Mouse (Mus musculus) cortical plate, adult 2 months (tissue): ENCODE measurements around the gene Ssr1. TPM values are rescaled to one million over a fixed set of nuclear protein-coding genes. Genes with fewer than 3 reads are reported as not detected.

Source experiments
- H3K27ac ChIP-seq: fragments of 200-500 bp; 2 replicates; pipeline ENCODE4 v1.5.1; 2012; ENCODE audit warnings: low read length, control low read depth, inconsistent platforms; ENCODE audit not compliant: insufficient read depth
- H3K4me1 ChIP-seq: fragments of 200-500 bp; 2 replicates; pipeline ENCODE4 v1.6.1; 2011; ENCODE audit warnings: low read length; ENCODE audit not compliant: control insufficient read depth, insufficient read depth
- H3K4me3 ChIP-seq: fragments of 200-500 bp; 2 replicates; pipeline ENCODE4 v1.5.1; 2011; ENCODE audit warnings: mild to moderate bottlenecking, low read length, control low read depth; ENCODE audit not compliant: insufficient read depth
- CTCF ChIP-seq: fragments of 200-500 bp; IDR thresholded peaks from 2 replicates; pipeline ENCODE4 v1.5.1; 2011; ENCODE audit warnings: mild to moderate bottlenecking, control low read depth, low read length; ENCODE audit not compliant: insufficient read depth; ENCODE audit errors: extremely low read depth
- POLR2A ChIP-seq: fragments of 200-500 bp; IDR thresholded peaks from 2 replicates; pipeline ENCODE4 v1.6.1; 2011; ENCODE audit warnings: mild to moderate bottlenecking, low read length, control low read depth; ENCODE audit not compliant: insufficient read depth; ENCODE audit errors: extremely low read depth
- polyA plus RNA-seq: library from polyadenylated mRNA; depleted of rRNA; stranded (reverse); fragments of >200 nt; gene quantifications from 2 replicates; pipeline ENCODE4 v1.2.3, GENCODE M21; 2012; rRNA removed

Gene Ssr1
- polyA plus RNA-seq, result 28.0 and 28.2 TPM in 2 replicates

GRCm38 (mm10) chr13:37993704-37994404, at the start of gene Ssr1:
Ssr1 (minus strand) TSS chr13:37994217.
- peaks cover 3% of the 10 kb centered on the region for H3K4me1 ChIP-seq
- TF ChIP-seq CTCF (no peak), POLR2A (peak; percentile 89)
- H3K27ac ChIP-seq, result peak within 1 kb of the TSS; percentile 84
- H3K4me3 ChIP-seq, result peak within 1 kb of the TSS; percentile 73

DNA sequence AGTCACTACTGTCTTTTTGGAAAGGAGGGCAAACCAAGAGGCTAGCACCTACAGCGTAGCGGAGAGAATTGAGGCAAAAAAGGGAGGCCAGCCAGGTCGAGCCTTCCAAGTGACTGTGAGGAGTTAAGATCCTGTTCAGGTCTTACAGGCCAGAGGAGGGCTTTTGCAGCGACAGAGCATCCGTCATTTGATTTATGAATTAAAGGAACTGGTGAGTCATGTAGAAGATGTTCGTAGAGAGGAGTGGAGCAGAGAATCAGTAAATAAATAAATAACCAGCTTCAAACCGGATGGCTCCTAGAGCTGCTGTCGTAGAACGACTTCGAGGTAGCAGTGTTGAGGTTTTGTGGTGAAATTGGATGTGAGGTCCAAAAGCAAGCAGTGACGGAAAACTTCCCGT, 43.8 kb upstream of the Ssr1 start:
- TF ChIP-seq POLR2A (no peak), CTCF (no peak)
- Histone ChIP-seq H3K27ac (no peak overlapping the region), H3K4me3 (peak overlapping the region; percentile 40), H3K4me1 (peaks cover 4% of the 10 kb centered on the region; the same call in 1 of the 2 replicates)

- no peak within 1 kb of the TSS for H3K27ac ChIP-seq
- TF ChIP-seq CTCF, result no peak
- TF ChIP-seq POLR2A, result peak; percentile 65; the same call in 1 of the 2 replicates
- peak within 1 kb of the TSS; percentile 40 for H3K4me3 ChIP-seq
- peaks cover 4% of the 10 kb centered on the region; the same call in 1 of the 2 replicates for H3K4me1 ChIP-seq
These were observed 43.1 kb upstream of the Ssr1 start, which contains the start of gene Cage1 for GRCm38 (mm10) chr13:38037044-38037687. Cage1 (minus strand) TSS chr13:38037069.

DNA sequence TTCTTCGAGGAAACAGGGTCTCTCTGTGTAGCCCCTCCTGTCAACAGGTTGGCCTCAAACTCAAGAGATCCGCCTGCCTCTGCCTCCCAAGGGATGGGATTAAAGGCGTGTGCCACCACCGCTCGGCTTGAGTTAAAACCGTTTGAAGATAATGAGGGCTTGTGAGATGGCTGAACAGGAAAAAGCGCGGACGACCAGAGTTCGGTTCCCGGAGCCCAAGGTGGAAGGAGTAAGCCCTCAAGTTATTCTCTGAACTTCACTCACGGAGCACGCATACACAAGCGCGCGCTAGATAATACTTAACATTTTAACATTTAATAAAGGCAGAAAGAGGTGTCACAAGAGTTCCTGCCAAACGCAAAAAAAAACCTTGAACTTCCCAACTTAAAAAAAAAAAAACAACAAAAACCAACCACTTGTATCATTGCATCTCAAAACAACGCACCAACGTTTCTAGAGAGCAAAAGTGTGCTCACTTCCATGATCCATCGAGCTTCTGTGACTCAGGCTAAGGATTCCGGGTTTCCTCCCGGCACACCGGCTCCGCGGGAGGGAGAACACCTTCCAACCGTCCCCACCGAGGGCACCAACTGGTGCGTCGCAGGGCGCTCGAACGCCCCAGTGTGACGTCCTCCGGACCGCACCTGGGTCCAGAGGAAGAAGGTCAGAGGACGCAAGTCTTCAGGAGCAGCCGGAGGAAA, 42.5 kb upstream of the Ssr1 start, which contains the start of gene Riok1:
Riok1 (plus strand) TSS at position 653 of the 701 bp plus-strand sequence.
- TF ChIP-seq CTCF, result no peak
- no peak for TF ChIP-seq POLR2A
- Histone ChIP-seq H3K4me3 (peak within 1 kb of the TSS; percentile 40), H3K27ac (no peak within 1 kb of the TSS), H3K4me1 (peaks cover 4% of the 10 kb centered on the region; the same call in 1 of the 2 replicates)

- no peak for TF ChIP-seq POLR2A
- TF ChIP-seq CTCF, result no peak
- Histone ChIP-seq H3K27ac (no peak overlapping the region), H3K4me1 (no peaks in the 10 kb centered on the region), H3K4me3 (no peak overlapping the region)
These were observed 34.4 kb upstream of the Ssr1 start for GRCm38 (mm10) chr13:38028407-38028806.

GRCm38 (mm10) chr13:38027618-38028248, 33.7 kb upstream of the Ssr1 start:
- H3K4me3 ChIP-seq, result no peak overlapping the region
- no peak overlapping the region for H3K27ac ChIP-seq
- no peak for TF ChIP-seq POLR2A
- no peak for TF ChIP-seq CTCF
- H3K4me1 ChIP-seq, result no peaks in the 10 kb centered on the region

GRCm38 (mm10) chr13:38025874-38026273, 31.9 kb upstream of the Ssr1 start:
- TF ChIP-seq CTCF (0 out of 2 replicates have a peak, but pooled peaks have one; percentile 2), POLR2A (no peak)
- no peaks in the 10 kb centered on the region for H3K4me1 ChIP-seq
- H3K27ac ChIP-seq, result no peak overlapping the region
- H3K4me3 ChIP-seq, result no peak overlapping the region

GRCm38 (mm10) chr13:38018791-38019190, 24.8 kb upstream of the Ssr1 start:
- no peak overlapping the region for H3K4me3 ChIP-seq
- no peak for TF ChIP-seq POLR2A
- no peak for TF ChIP-seq CTCF
- H3K4me1 ChIP-seq, result no peaks in the 10 kb centered on the region
- no peak overlapping the region for H3K27ac ChIP-seq

GRCm38 (mm10) chr13:38015591-38015990, 21.6 kb upstream of the Ssr1 start:
- H3K27ac ChIP-seq, result no peak overlapping the region
- no peaks in the 10 kb centered on the region for H3K4me1 ChIP-seq
- TF ChIP-seq POLR2A (no peak), CTCF (no peak)
- no peak overlapping the region for H3K4me3 ChIP-seq
